Mouse (Mus musculus): ENCODE measurements around the gene Ache. TPM values are rescaled to one million over a fixed set of nuclear protein-coding genes. Genes with fewer than 3 reads are reported as not detected.
A peak's percentile ranks its signal among the peaks of the same experiment; 100 is the strongest.

Gene Ache
- polyA plus RNA-seq, 1 experiment from 2014 or later = 10.7 TPM

DNA sequence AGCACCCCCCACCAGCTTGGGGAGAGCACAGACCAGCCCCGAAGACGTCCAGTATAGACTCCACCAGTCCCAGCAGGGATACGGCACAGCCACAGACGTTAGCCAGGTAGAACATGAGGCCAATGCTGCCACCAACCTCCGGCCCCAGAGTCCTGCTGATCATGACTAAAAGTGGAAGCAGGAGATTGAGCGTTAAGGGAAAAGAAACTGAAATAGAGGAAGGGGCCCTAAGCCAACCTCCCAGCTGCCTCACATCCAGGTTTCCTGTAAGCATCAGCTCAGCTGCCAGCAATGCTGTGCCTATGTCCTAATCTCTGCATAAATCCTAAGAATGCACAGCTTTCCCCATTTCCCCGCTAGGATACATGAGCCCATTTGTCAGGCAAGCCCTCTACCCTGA lies 43.6 kb downstream of the Ache start:
- WGBS = 82% methylated on average over 7 of the region's 7 CpGs
- Histone ChIP-seq H3K4me3 (no peak overlapping the region), H3K36me3 (peaks cover 16% of the 10 kb centered on the region; the same call in 1 of the 2 replicates), H3K27ac (no peak overlapping the region), H3K27me3 (ENCODE audit: insufficient read depth, poor library complexity, severe bottlenecking) (no peaks in the 10 kb centered on the region), H3K9me3 (no peaks in the 10 kb centered on the region), H3K4me1 (peaks cover 14% of the 10 kb centered on the region)
- DNase-seq (ENCODE audit: low spot score) = no peak

DNA sequence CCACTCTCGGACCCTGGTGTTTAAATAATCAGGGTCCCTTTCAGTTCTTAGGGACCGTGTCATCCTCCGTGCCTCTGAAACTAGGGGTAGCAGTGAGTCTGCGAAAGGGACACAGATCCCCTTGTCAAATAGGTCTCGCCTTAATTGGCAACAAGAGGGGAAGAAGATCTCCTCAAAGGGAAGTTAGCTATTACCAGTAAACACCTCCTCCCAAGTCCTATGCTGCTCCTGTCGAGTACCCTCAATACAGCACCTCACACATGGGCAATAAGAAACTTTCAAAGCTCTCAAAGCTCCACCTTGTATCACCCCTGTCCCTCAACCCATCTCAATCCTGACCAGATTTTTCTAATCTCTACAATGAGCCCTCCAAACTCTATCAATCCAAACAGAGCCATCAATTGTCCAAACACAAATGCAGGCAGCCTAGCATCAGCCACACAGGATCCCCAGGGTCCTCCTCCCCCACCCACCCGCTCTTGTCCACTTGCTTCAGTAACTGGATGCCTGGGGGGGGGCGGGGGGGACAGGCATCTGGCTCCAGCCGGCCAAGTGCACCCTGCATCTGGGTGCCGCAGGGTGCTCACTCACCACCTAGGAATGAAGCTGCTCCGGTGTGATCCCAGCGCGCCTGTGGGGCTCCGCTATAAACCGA lies 45.7 kb downstream of the Ache start:
- Histone ChIP-seq H3K4me3 (peak overlapping the region; percentile 79), H3K4me1 (peaks cover 28% of the 10 kb centered on the region), H3K9me3 (no peaks in the 10 kb centered on the region), H3K27ac (peak overlapping the region; percentile 86), H3K36me3 (peaks cover 3% of the 10 kb centered on the region; the same call in 1 of the 2 replicates), H3K27me3 (ENCODE audit: insufficient read depth, poor library complexity, severe bottlenecking) (no peaks in the 10 kb centered on the region)
- DNase-seq (ENCODE audit: low spot score) = peak; percentile 82
- 21% methylated on average over 15 of the region's 15 CpGs for WGBS

DNA sequence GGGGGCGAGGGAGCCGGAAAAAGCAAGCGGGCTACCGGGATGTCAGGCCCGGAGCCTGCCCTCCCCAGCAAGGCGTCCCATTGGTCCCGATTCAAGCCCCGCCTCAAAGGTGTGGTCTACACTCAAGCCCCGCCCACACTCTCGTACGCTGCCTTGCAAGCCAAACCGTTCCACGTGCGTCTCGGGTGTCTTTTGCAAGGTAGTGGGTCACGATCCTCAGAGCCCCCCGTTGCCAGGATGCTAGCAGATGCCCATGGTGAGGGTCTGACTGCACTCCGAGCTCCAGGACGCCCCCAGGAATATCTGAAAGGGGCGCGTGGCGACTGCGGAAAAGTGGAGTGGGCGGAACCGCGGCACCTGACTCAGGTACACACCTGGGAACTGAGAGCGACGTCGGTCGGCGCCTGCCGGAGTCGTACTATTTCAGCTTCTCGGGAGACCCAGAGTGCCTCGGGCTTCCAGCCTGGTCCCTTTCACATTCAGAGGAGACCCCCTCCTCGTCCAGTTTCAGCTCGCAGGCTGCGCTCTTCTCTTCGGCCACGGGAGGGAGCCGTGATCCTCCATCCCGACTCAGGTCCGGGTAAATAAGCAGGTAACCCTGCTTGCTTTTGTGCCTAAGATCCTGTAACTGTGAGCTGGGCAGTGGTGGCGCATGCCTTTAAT lies 46.3 kb downstream of the Ache start, which contains the start of gene Slc12a9:
Slc12a9 (minus strand) TSS at position 86 of the 663 bp plus-strand sequence.
- Histone ChIP-seq H3K4me3 (peak within 1 kb of the TSS; percentile 79), H3K4me1 (peaks cover 30% of the 10 kb centered on the region), H3K36me3 (no peaks in the 10 kb centered on the region), H3K27ac (peak within 1 kb of the TSS; percentile 86), H3K27me3 (ENCODE audit: insufficient read depth, poor library complexity, severe bottlenecking) (no peaks in the 10 kb centered on the region), H3K9me3 (no peaks in the 10 kb centered on the region)
- WGBS = under 1% methylated on average over 44 of the region's 44 CpGs
- DNase-seq (ENCODE audit: low spot score) = peak; percentile 97

DNA sequence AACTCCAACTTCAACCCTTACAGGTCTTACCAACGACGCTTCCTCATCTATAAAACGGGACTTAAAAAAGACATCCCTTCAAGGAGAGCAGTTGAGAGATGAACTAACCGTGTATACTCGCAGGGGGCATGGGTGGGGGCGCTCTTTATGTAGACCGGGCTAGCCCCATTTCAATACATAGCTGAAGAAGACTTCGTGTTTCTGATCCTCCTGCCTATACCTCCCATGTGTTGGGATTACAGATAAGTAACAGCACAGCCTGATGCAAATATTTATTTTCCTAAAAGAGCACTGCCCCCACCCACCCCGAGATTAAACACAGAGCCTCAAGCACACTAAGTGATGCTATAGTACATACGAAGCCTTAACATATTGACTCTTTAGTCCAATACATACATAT lies 47.0 kb downstream of the Ache start:
- WGBS = 50% methylated on average over 10 of the region's 10 CpGs
- Histone ChIP-seq H3K27me3 (ENCODE audit: insufficient read depth, poor library complexity, severe bottlenecking) (no peaks in the 10 kb centered on the region), H3K9me3 (no peaks in the 10 kb centered on the region), H3K4me3 (peak overlapping the region; percentile 79), H3K27ac (no peak overlapping the region), H3K4me1 (peaks cover 36% of the 10 kb centered on the region), H3K36me3 (no peaks in the 10 kb centered on the region)
- DNase-seq (ENCODE audit: low spot score) = no peak

DNA sequence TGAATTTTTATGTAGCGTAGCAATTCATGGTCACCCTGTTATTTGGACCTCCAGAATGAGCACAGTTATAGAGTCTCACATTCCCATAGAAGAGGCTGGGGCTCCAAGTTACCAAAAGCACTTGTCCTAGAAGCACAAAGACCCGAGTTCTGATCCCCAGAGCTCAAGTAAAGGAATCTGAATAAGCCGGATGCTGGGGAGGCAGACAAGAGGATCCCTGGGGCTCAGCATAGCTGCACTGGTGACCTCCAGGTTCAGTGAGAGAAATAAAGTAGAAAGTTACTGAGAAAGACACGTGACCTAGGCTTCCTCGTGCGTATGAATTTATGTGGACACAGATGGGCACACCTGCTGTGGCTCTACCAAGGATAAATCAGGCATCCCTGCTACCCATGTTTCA lies 47.7 kb downstream of the Ache start:
- no peaks in the 10 kb centered on the region for H3K9me3 ChIP-seq
- no peaks in the 10 kb centered on the region for H3K27me3 ChIP-seq (ENCODE audit: insufficient read depth, poor library complexity, severe bottlenecking)
- no peak overlapping the region for H3K4me3 ChIP-seq
- peaks cover 44% of the 10 kb centered on the region for H3K4me1 ChIP-seq
- no peaks in the 10 kb centered on the region for H3K36me3 ChIP-seq
- no peak overlapping the region for H3K27ac ChIP-seq
- no peak for DNase-seq (ENCODE audit: low spot score)
- WGBS = 77% methylated on average over 6 of the region's 6 CpGs

DNA sequence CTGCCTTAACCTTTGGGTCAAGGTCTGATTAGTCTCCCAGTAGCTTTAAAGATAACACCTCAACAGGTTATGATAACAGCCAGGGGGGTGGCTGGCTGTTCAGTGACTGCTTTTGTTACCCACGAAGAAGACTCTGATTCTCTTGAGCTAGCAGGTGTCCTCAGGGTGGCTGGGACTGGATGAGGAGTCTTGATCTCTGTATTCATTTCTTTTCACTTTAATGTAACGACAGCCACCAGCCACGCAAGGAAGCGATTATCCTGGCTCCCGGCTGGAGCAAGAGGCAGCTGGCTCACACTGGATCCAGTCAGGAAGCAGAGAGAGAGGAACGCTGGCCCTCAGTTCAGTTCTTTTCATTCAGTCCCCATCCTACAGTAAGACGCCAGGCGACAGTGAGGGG lies 49.9 kb downstream of the Ache start:
- Histone ChIP-seq H3K36me3 (no peaks in the 10 kb centered on the region), H3K4me1 (peaks cover 43% of the 10 kb centered on the region), H3K27ac (peak overlapping the region; percentile 11; the same call in 1 of the 2 replicates), H3K4me3 (no peak overlapping the region), H3K27me3 (ENCODE audit: insufficient read depth, poor library complexity, severe bottlenecking) (no peaks in the 10 kb centered on the region), H3K9me3 (no peaks in the 10 kb centered on the region)
- no peak for DNase-seq (ENCODE audit: low spot score)
- WGBS = 34% methylated on average over 8 of the region's 8 CpGs

DNA sequence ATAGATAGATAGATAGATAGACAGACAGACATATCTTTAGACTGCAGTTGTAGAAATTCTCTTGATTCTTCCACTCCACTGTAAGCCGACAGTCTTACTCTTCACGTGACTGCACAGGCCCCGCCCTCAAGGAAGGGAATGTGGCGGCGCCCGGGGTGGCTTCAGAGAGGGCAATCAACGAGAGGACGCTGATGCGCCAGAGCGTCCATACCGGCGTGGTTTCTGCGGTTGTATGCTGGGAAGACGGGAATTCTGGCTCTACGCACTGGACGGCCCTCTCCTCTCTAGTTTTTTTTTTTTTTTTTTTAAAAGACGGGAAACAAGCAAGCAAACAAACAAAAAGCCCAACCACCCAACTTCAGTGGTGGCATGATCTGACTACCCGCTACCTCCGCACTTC lies 50.9 kb downstream of the Ache start:
- under 1% methylated on average over 19 of the region's 19 CpGs for WGBS
- peak; percentile 94 for DNase-seq (ENCODE audit: low spot score)
- Histone ChIP-seq H3K36me3 (no peaks in the 10 kb centered on the region), H3K4me3 (peak overlapping the region; percentile 61), H3K27ac (peak overlapping the region; percentile 90), H3K9me3 (no peaks in the 10 kb centered on the region), H3K4me1 (peaks cover 35% of the 10 kb centered on the region), H3K27me3 (ENCODE audit: insufficient read depth, poor library complexity, severe bottlenecking) (no peaks in the 10 kb centered on the region)

DNA sequence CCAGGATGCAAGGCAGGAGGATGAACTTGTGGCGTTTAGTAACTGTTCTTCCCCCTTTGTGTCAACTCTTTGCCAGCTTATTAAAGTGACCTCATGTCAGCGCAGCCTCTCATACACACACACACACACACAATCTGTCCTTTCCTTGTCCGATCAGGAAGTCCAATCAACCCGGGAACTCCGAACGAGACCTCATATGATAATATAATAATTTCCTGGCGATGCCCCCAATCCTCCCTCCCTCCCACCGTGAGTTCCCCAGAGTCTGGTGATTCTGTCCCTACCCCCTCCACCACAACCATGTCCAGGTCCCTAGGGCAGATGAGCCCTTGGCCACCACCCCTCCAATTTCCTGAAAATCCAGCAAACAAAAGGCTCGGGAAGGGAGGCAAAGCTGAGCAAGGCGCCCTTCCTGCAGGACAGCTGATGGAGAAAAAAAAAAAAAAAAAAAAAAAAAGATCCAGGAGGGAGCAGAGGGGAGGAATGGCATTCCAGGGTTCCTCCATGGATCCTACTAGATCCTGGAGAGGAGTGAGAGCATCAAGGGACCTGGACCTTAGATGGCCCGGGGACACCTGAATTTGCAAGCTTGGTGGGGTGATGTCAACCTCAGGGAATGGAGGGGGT lies 51.5 kb downstream of the Ache start:
- Histone ChIP-seq H3K9me3 (no peaks in the 10 kb centered on the region), H3K4me1 (peaks cover 34% of the 10 kb centered on the region), H3K4me3 (peak overlapping the region; percentile 61), H3K27me3 (ENCODE audit: insufficient read depth, poor library complexity, severe bottlenecking) (no peaks in the 10 kb centered on the region), H3K36me3 (no peaks in the 10 kb centered on the region), H3K27ac (peak overlapping the region; percentile 90)
- WGBS = 2% methylated on average over 11 of the region's 11 CpGs
- no peak for DNase-seq (ENCODE audit: low spot score)

DNA sequence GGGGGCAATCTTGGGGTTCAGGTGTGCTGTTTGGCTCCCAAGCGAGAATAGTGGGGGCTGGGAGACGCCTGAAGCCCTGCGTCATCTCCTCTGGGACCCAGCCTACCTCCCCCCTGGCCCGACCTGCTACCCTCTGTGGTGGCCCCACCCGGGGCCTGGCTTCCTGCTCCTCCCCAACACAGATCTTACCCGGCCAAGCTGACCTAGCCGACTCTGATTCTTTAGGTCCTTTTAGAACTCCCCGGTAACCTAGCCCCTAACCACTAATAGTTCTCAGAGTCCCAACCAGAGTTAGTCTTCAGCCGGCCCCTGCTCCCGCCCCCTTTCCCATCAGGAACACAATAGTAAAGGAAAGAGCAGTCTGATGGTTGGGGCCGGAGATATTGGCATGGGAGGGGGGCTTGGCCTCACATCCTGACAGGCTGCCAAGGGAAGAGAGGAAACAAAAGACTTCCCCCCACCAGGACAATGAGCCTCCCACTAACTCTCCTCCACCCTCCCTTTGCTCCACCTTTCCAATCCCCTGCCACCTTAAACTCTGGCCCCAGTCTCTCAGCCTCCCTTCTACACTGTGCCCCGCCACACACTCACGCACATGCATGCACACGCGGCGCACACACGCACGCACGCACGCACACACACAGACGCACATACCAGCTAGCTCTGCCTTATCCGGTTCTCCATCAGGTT lies 52.1 kb downstream of the Ache start:
- peak overlapping the region; percentile 90 for H3K27ac ChIP-seq
- peaks cover 34% of the 10 kb centered on the region for H3K4me1 ChIP-seq
- no peak for DNase-seq (ENCODE audit: low spot score)
- no peaks in the 10 kb centered on the region for H3K27me3 ChIP-seq (ENCODE audit: insufficient read depth, poor library complexity, severe bottlenecking)
- peak overlapping the region; percentile 61 for H3K4me3 ChIP-seq
- WGBS = 10% methylated on average over 22 of the region's 22 CpGs
- no peaks in the 10 kb centered on the region for H3K9me3 ChIP-seq
- H3K36me3 ChIP-seq = no peaks in the 10 kb centered on the region

DNA sequence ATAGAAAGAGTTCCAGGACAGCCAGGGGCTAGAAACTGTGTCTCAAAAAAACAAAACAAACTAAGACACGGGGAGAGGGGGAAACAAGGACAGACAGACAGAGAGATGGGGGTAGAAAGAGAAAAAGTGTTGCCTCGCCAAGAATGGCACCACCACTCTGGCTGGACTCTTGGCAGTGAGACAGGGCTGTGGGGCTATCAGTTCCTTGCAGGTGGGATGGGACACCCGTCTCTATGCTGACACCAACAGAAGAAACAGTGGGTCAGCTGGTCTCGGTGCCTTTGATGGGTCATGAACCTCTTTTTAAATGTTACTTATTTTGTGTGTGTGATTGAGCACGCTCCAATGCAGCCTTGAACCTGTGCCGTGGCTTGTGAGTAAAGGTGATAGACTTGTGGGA lies 52.9 kb downstream of the Ache start:
- H3K9me3 ChIP-seq = no peaks in the 10 kb centered on the region
- H3K36me3 ChIP-seq = no peaks in the 10 kb centered on the region
- 71% methylated on average over 6 of the region's 6 CpGs for WGBS
- no peak for DNase-seq (ENCODE audit: low spot score)
- H3K27ac ChIP-seq = peak overlapping the region; percentile 90; the same call in 1 of the 2 replicates
- H3K27me3 ChIP-seq (ENCODE audit: insufficient read depth, poor library complexity, severe bottlenecking) = no peaks in the 10 kb centered on the region
- H3K4me1 ChIP-seq = peaks cover 35% of the 10 kb centered on the region
- no peak overlapping the region for H3K4me3 ChIP-seq

DNA sequence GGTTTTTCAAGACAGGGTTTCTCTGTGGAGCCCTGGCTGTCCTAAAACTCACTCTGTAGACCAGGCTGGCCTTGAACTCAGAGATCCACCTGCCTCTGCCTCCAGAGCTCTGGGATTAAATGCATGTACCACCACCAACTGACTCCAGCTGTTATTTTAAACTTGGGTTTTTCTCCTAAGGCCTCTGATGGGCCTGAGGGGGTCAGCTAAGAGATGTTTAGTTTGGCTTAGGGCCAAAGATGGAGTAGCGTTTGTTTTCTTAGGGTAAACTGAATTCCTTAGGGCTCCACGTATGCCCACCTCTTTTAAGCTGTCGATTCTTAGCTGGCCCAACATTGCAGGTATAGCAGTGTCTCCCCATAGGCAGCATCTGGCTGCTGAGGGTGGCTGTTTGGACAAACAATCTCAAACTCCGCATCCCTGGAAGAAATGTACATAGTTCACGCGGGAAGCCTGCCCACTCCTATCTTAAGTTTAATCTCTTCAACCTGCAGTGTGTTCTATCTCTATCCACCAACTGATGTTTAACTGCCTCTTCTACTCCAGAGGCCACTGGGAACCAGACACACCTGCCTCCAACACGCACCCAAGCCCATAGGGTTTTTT lies 55.2 kb downstream of the Ache start:
- WGBS = 65% methylated on average over 7 of the region's 7 CpGs
- DNase-seq (ENCODE audit: low spot score) = no peak
- no peak overlapping the region for H3K27ac ChIP-seq
- H3K36me3 ChIP-seq = no peaks in the 10 kb centered on the region
- H3K4me3 ChIP-seq = no peak overlapping the region
- peaks cover 46% of the 10 kb centered on the region for H3K4me1 ChIP-seq
- H3K27me3 ChIP-seq (ENCODE audit: insufficient read depth, poor library complexity, severe bottlenecking) = no peaks in the 10 kb centered on the region
- H3K9me3 ChIP-seq = no peaks in the 10 kb centered on the region

DNA sequence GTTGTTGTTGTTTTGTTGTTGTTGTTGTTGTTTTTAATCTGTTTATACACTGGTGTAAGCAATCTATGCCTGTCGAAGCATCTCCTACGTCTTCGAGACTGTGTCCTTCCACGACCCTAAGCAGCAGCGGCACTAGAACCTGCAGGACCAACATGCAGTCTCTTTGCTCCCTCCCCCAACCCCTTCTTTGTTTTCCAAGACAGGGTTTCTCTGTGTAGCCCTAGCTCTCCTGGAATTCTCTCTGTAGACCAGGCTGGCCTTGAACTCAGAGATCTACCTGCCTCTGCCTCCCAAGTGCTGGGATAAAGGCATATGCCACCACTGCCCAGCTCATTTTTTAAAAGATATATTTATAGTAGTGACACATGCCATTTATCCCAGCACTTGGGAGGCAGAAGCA lies 56.1 kb downstream of the Ache start:
- Histone ChIP-seq H3K9me3 (no peaks in the 10 kb centered on the region), H3K36me3 (no peaks in the 10 kb centered on the region), H3K27me3 (ENCODE audit: insufficient read depth, poor library complexity, severe bottlenecking) (no peaks in the 10 kb centered on the region), H3K4me1 (peaks cover 50% of the 10 kb centered on the region), H3K27ac (no peak overlapping the region), H3K4me3 (no peak overlapping the region)
- DNase-seq (ENCODE audit: low spot score) = no peak
- 90% methylated on average over 5 of the region's 5 CpGs for WGBS
